Mouse (Mus musculus) intestine, postnatal 0 days (tissue): ENCODE measurements around the gene Zbtb8a. TPM values are rescaled to one million over a fixed set of nuclear protein-coding genes. Genes with fewer than 3 reads are reported as not detected.
A peak's percentile ranks its signal among the peaks of the same experiment; 100 is the strongest.
"Not testable (repeated sequence)": the region's sequence is repeated elsewhere in the genome, so short reads cannot be mapped to it uniquely, and the experiment has no call there.

Experiments
- ATAC-seq: fragments of 200-750 bp; cut with Nextera tagmentation; 2 replicates; pipeline ENCODE4 v1.8.0; 2017; ENCODE audit warnings: mild to moderate bottlenecking, moderate TSS enrichment, moderate library complexity
- H3K27ac ChIP-seq: fragments of 300-500 bp; sonication (generic); 2 replicates; pipeline ENCODE4 v1.5.1; 2014; ENCODE audit warnings: mild to moderate bottlenecking, low read depth, low read length, moderate library complexity
- H3K27me3 ChIP-seq: fragments of 300-500 bp; sonication (generic); replicated peaks from 2 replicates; pipeline ENCODE4 v1.6.1; 2014; ENCODE audit warnings: low read length, mixed read lengths; ENCODE audit not compliant: control insufficient read depth, insufficient read depth
- H3K36me3 ChIP-seq: fragments of 300-500 bp; sonication (generic); 2 replicates; pipeline ENCODE4 v1.6.1; 2014; ENCODE audit warnings: mild to moderate bottlenecking, moderate library complexity; ENCODE audit not compliant: control insufficient read depth, insufficient read depth
- H3K4me1 ChIP-seq: fragments of 300-500 bp; sonication (generic); replicated peaks from 2 replicates; pipeline ENCODE4 v1.6.1; 2014; ENCODE audit warnings: antibody characterized with exemption, low read length, mixed read lengths; ENCODE audit not compliant: control insufficient read depth, insufficient read depth
- H3K4me2 ChIP-seq: fragments of 300-500 bp; sonication (generic); replicated peaks from 2 replicates; pipeline ENCODE4 v1.6.1; 2014; ENCODE audit warnings: low read depth, mild to moderate bottlenecking, moderate library complexity
- H3K4me3 ChIP-seq: fragments of 300-500 bp; sonication (generic); 2 replicates; pipeline ENCODE4 v1.5.1; 2014; ENCODE audit warnings: low read depth, low read length
- H3K9ac ChIP-seq: fragments of 300-500 bp; sonication (generic); 2 replicates; pipeline ENCODE4 v1.6.1; 2014; ENCODE audit warnings: mild to moderate bottlenecking, low read depth, low read length
- H3K9me3 ChIP-seq: fragments of 300-500 bp; sonication (generic); 2 replicates; pipeline ENCODE4 v1.6.1; 2016; ENCODE audit warnings: mixed run types; ENCODE audit not compliant: control insufficient read depth
- CTCF ChIP-seq: sonication (generic); IDR thresholded peaks from 2 replicates; pipeline ENCODE4 v1.5.1; 2016; ENCODE audit warnings: low read depth, mild to moderate bottlenecking, control low read depth, antibody characterized with exemption, moderate library complexity
- WGBS: fragments of 180-500 bp; shearing (Covaris S2); extraction: QIAGEN DNeasy Blood & Tissue Kit; methylation state at CpG from one replicate; pipeline ENCODE4 v1.1.7; 2014; 5-methylcytosine and 5-hydroxymethylcytosine counted together
- polyA plus RNA-seq: library from polyadenylated mRNA; unstranded; fragments of >200 nt; fragmentation: Nextera tagmentation; extraction: Ambion mirVana; gene quantifications from 2 replicates; pipeline ENCODE4 v1.2.1, GENCODE M21; 2015

Zbtb8a gene
- polyA plus RNA-seq, 1 experiment from 2014 or later: 7.1 TPM

- Histone ChIP-seq H3K9me3 (no peaks in the 10 kb centered on the region), H3K36me3 (peaks cover 22% of the 10 kb centered on the region; the same call in 1 of the 2 replicates), H3K27me3 (no peaks in the 10 kb centered on the region), H3K27ac (no peak overlapping the region), H3K4me1 (no peaks in the 10 kb centered on the region), H3K4me3 (no peak overlapping the region), H3K4me2 (no peak overlapping the region), H3K9ac (no peak overlapping the region)
- 88% methylated on average over 9 of the region's 9 CpGs for WGBS
- ATAC-seq: no peak
- TF ChIP-seq CTCF: no peak
These were observed 14.5 kb downstream of the Zbtb8a start for GRCm38 (mm10) chr4:129363463-129363862.

DNA sequence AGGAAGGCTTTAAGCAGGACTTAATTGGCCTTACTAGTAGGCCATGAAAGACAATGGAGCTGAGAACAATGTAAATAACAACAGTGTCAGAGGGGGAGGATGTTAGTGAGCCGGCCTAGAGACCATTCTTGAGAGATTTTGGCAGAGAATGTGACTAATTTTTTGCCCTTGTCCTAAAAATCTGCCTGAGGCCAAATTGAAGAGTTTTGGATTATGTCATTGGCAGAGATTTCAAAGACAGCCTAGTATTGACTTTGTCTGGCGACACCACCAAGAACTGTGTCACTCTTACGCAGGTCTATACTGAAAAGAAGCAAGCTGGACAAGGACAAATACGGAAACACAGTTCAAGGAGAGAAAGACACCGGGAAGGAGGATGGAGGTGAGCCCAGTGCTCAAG, 15.1 kb downstream of the Zbtb8a start:
- WGBS: 74% methylated on average over 5 of the region's 5 CpGs
- Histone ChIP-seq H3K4me1 (no peaks in the 10 kb centered on the region), H3K36me3 (peaks cover 28% of the 10 kb centered on the region; the same call in 1 of the 2 replicates), H3K9me3 (no peaks in the 10 kb centered on the region), H3K27ac (no peak overlapping the region), H3K4me2 (no peak overlapping the region), H3K4me3 (no peak overlapping the region), H3K9ac (no peak overlapping the region), H3K27me3 (no peaks in the 10 kb centered on the region)
- no peak for ATAC-seq
- TF ChIP-seq CTCF: no peak

DNA sequence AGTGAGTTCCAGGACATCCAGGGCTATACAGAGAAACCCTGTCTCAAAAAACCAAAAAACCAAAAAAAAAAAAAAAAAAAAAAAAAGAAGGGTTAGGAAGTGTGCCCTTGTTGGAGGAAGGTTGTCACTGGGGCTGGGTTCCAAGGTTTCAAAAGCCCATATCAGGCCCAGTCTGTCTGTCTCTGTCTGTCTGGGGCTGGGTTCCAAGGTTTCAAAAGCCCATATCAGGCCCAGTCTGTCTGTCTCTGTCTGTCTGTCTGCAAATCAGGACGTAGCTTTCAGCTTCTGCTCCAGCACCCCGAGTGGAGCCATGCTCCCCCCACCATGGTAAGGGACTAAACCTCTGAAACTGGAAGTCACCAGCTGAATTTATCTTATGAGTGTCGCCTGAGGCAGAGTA, 15.7 kb downstream of the Zbtb8a start:
- H3K27me3 ChIP-seq, H3K4me3 ChIP-seq, H3K27ac ChIP-seq, H3K4me2 ChIP-seq, H3K9ac ChIP-seq, H3K9me3 ChIP-seq, H3K4me1 ChIP-seq, ATAC-seq: not testable (repeated sequence)
- peaks cover 30% of the 10 kb centered on the region; the same call in 1 of the 2 replicates for H3K36me3 ChIP-seq
- WGBS: 89% methylated on average over 3 of the region's 3 CpGs

- no peak for TF ChIP-seq CTCF
- Histone ChIP-seq H3K4me3 (no peak overlapping the region), H3K4me1 (no peaks in the 10 kb centered on the region), H3K4me2 (no peak overlapping the region), H3K36me3 (peaks cover 53% of the 10 kb centered on the region), H3K9ac (no peak overlapping the region), H3K27ac (no peak overlapping the region), H3K27me3 (no peaks in the 10 kb centered on the region), H3K9me3 (no peaks in the 10 kb centered on the region)
- WGBS: 72% methylated on average over 15 of the region's 15 CpGs
- no peak for ATAC-seq
These were observed 20.2 kb downstream of the Zbtb8a start for GRCm38 (mm10) chr4:129357613-129358163.

GRCm38 (mm10) chr4:129354236-129354635, 23.7 kb downstream of the Zbtb8a start:
- Histone ChIP-seq H3K9ac (no peak overlapping the region), H3K9me3 (no peaks in the 10 kb centered on the region), H3K27me3 (no peaks in the 10 kb centered on the region), H3K4me2 (no peak overlapping the region), H3K36me3 (peaks cover 48% of the 10 kb centered on the region), H3K4me1 (no peaks in the 10 kb centered on the region), H3K4me3 (no peak overlapping the region), H3K27ac (no peak overlapping the region)
- ATAC-seq: no peak
- no peak for TF ChIP-seq CTCF
- WGBS: 75% methylated on average over 15 of the region's 15 CpGs

GRCm38 (mm10) chr4:129353176-129353575, 24.7 kb downstream of the Zbtb8a start:
- Histone ChIP-seq H3K9me3 (no peaks in the 10 kb centered on the region), H3K9ac (no peak overlapping the region), H3K27ac (no peak overlapping the region), H3K36me3 (peaks cover 47% of the 10 kb centered on the region), H3K4me2 (no peak overlapping the region), H3K27me3 (no peaks in the 10 kb centered on the region), H3K4me3 (no peak overlapping the region), H3K4me1 (no peaks in the 10 kb centered on the region)
- no peak for ATAC-seq
- no peak for TF ChIP-seq CTCF
- WGBS: 91% methylated on average over 12 of the region's 12 CpGs

- Histone ChIP-seq H3K27me3 (no peaks in the 10 kb centered on the region), H3K9me3 (no peaks in the 10 kb centered on the region), H3K4me3 (no peak overlapping the region), H3K9ac (no peak overlapping the region), H3K4me2 (no peak overlapping the region), H3K4me1 (no peaks in the 10 kb centered on the region), H3K27ac (no peak overlapping the region), H3K36me3 (peaks cover 38% of the 10 kb centered on the region)
- 71% methylated on average over 6 of the region's 6 CpGs for WGBS
- ATAC-seq: 0 out of 2 replicates have a peak, but pooled peaks have one; percentile 12
- no peak for TF ChIP-seq CTCF
These were observed 26.8 kb downstream of the Zbtb8a start for GRCm38 (mm10) chr4:129351111-129351510.
